Mouse (Mus musculus): ENCODE measurements around the gene Epor.

- no peak for TF ChIP-seq CTCF (IDR thresholded peaks at IDR 0.05; ENCODE audit: low read depth)
- no peak for TF ChIP-seq EP300 (IDR thresholded peaks at IDR 0.05; ENCODE audit: low read depth)
Observed at GRCm38 (mm10) chr9:21926784-21927183, 36.5 kb downstream of the Epor start.

Data from liver, embryonic 14.5 days (tissue).